Mouse (Mus musculus) regulatory T cell (primary cell): ENCODE data around the gene Ang2.
"Not testable (repeated sequence)": the region's sequence is repeated elsewhere in the genome, so short reads cannot be mapped to it uniquely, and the experiment has no call there.

ENCODE experiments used
- in situ Hi-C: fragments of 300-600 bp; cut with MboI, MseI; formaldehyde crosslinking; loops from one replicate; pipeline ENCODE4 v1.15.1; 2025; ENCODE audit warnings: high pct_unique_total_duplicates

Gene Ang2

GRCm38 (mm10) chr14:51199098-51200023 is at the start of gene Ang2:
Ang2 (minus strand) TSS chr14:51199148.
- in situ Hi-C loops = no loop called here

- in situ Hi-C loops = no loop called here
These were observed 48.8 kb upstream of the Ang2 start for GRCm38 (mm10) chr14:51247736-51248135.

- in situ Hi-C loops = loop anchor here (5.0 kb wide), 1 partner anchor 139 kb away; no protein-coding TSS in a partner anchor
These were observed 42.0 kb upstream of the Ang2 start for GRCm38 (mm10) chr14:51240899-51241298.

DNA sequence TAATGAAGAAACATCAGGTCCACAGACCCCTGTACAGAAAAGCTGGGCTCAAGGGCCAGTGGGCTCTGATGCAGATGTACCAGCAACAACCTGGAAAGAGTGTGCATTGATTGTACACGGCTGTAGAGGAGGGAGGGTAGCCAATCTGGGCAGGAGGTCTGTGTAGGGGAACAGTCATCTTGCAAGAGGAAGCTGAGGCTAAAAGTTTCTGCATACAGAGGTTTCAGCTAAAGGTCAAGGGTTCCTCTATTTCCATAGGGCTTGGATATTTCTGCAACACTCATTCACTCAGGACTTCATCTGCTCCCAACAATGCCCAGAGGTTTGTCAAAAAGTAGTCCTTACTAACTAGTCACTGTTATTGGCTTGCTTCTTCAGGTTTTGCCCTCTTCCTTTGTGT is 38.5 kb upstream of the Ang2 start:
- in situ Hi-C loops = not testable (repeated sequence)

DNA sequence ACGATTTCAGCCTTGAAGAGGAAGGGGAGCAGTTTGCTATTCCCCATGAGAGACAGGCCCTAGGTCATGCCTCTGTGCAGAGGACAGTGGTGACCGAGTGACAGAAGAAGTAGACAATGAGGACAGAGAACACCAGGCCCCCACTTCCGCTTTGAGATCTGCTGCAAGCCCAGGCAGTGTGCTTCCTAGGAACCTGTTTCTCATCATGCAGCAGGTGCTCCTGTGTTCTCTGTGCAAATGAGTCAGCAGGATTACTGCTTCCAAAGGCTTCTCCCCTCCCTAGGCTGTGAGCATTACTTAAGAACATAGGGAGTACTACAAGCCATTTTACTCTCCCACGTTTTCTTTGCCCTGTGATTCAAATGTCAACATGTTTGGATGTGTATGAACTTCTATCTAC is 30.7 kb upstream of the Ang2 start:
- in situ Hi-C loops = not testable (repeated sequence)

- in situ Hi-C loops = not testable (repeated sequence)
These were observed 21.1 kb upstream of the Ang2 start for GRCm38 (mm10) chr14:51220075-51220474.

DNA sequence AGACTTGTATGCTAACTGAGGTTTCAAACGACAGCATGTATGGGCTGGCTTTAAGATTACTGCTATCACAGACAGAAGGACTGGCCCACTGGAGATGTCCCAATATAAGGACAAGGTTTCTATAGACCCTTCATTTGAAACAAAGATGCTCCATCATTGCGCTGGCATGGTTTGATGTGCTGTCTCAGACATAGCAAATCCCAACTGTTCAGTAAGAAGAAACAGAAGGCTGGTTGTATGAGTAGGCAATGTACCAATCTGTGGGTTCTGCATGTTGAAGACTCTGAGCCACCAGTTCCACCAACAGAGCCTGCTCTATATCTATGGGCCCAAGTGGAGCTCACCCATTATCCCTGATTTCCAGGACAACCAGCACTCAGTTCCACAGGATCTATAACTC is 4.2 kb upstream of the Ang2 start, which contains the start of gene Ear14:
Ear14 (plus strand) TSS at position 277 of the 400 bp plus-strand sequence.
- in situ Hi-C loops = no loop called here

GRCm38 (mm10) chr14:51200466-51200865 is 1.5 kb upstream of the Ang2 start:
- in situ Hi-C loops = no loop called here

DNA sequence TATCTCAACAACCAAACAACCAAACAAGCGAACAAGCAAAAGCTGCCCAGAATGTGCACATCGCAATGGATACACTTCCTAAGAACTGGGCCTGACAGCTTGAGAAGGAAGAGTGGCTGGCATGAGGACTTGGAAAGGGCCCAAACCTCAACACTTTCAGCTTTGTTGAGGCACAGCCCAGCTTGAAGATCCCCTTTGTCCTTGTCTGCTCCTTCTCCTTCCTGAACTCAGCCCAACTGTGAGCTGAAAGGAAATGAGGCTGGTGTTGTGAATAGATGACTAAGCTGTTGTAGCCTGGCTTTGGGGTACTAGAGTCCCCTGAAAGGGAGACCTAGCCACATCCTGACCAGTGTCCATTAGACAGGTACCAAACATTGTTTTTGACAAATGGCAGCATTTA is 1.1 kb upstream of the Ang2 start:
- in situ Hi-C loops = no loop called here

DNA sequence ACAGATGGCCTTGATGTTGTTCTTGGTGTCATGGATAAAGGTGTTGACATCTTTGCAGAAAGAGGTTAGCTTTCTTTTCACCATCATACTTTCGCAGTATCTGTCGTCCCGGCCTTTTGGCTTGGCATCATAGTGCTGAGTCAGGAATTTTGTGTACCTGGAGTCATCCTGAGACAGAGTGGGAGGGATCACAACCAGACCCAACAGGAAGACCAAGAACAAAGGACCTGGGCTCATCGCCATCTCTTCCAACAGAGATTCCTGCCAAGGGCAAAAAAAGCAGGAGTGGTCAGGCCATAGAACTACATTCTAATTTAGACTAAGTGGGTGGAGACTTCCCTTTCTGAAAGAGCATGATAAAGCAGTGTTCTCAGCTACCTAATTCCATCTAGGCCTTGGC is 3.3 kb downstream of the Ang2 start:
- in situ Hi-C loops = no loop called here

DNA sequence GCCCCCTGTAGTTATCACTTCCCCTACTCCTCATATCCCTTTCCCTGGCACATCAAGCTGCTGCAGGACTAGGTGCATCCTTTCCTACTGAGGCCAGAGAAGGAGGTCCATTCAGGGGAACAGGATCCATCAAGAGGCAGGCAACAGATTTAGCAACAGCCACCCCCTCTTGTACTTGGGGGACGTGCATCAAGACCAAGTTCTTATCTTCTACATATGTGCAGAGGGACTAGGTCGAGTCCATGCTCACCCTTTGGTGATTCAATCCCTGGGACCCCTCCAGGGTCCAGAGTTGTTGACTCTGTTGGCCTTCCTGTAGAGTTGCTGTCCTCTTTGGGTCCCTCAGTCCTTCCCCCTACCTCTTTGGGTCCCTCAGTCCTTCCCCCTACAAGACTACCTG is 17.9 kb downstream of the Ang2 start:
- in situ Hi-C loops = not testable (repeated sequence)

GRCm38 (mm10) chr14:51173843-51174242 is 25.1 kb downstream of the Ang2 start:
- in situ Hi-C loops = no loop called here

GRCm38 (mm10) chr14:51172947-51173346 is 26.0 kb downstream of the Ang2 start:
- in situ Hi-C loops = not testable (repeated sequence)

DNA sequence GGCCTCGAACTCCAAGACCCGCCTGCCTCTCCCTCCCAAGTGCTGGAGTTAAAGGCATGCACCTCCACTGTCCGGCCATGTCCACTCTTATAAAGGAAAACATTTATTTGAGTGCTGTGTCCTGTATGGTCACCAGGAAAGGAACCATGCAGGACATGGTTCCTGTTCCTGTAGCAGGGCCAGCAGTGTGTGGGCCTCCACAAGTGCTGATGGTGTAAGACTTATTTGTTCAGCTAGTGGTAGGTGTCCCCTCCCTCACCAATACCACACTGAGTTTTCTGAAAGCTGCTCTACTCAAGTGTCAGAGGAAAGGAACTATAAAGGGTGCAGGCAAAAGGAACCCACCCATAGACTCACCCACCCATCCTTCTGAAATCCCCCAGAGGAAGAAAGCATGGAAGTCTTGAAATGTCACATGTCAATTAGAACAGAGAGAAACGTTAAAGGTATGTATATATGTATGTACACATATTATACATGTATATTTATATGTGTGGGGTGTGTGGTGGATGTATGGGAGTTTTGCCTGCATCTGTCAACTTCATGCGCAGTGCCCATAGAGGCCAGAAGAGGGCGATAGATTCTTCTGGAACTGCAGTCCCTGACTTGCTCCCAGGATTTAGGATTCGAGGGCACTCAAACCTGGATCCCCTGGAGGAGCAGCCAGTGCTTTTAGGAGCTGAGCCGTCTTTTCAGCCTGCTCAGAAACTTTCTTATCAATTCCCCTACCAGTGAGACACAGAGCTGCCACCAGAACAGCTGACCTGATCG is 26.7 kb downstream of the Ang2 start:
- in situ Hi-C loops = not testable (repeated sequence)

- in situ Hi-C loops = no loop called here
These were observed 32.9 kb downstream of the Ang2 start for GRCm38 (mm10) chr14:51166068-51166467.

DNA sequence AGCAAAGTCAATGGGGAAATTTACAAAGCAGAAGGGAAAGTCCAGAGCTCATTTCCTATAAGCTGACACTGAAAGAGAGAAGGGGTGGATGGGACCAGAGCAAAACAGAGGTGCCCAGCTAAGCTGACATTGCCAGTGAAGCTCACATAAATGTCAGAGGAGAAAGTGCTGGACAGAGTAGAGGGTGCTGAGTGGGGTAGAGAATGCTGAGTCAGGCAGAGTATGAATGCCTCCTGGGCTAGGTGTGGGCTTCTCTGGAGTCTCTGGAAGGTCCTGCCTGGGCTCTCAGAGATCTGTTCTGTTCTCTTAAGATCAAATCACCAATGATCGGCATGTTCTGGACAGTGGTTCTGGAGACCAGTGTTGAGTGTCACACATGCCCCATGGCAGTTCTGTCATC is 33.5 kb downstream of the Ang2 start:
- in situ Hi-C loops = no loop called here

- in situ Hi-C loops = not testable (repeated sequence)
These were observed 35.6 kb downstream of the Ang2 start for GRCm38 (mm10) chr14:51163323-51163722.

GRCm38 (mm10) chr14:51161976-51162375 is 37.0 kb downstream of the Ang2 start, which contains the start of gene Rnase2b:
Rnase2b (plus strand) TSS chr14:51162260.
- in situ Hi-C loops = not testable (repeated sequence)

- in situ Hi-C loops = no loop called here
These were observed 41.9 kb downstream of the Ang2 start for GRCm38 (mm10) chr14:51157072-51157471.

GRCm38 (mm10) chr14:51156736-51157068 is 42.2 kb downstream of the Ang2 start:
- in situ Hi-C loops = no loop called here

GRCm38 (mm10) chr14:51156056-51156735 is 42.8 kb downstream of the Ang2 start:
- in situ Hi-C loops = no loop called here
